Mouse (Mus musculus) erythroblast, embryonic 14.5 days (primary cell): ENCODE results near the gene Hist2h3c2. TPM values are rescaled to one million over a fixed set of nuclear protein-coding genes. Genes with fewer than 3 reads are reported as not detected.
"Not testable (repeated sequence)": the region's sequence is repeated elsewhere in the genome, so short reads cannot be mapped to it uniquely, and the experiment has no call there.

Experiments used
- H3K27me3 ChIP-seq: 2 replicates; pipeline ENCODE4 v1.6.1; 2012; ENCODE audit warnings: inconsistent platforms; ENCODE audit not compliant: control insufficient read depth
- H3K36me3 ChIP-seq: 2 replicates; pipeline ENCODE4 v1.6.1; 2012; ENCODE audit warnings: mild to moderate bottlenecking, inconsistent platforms; ENCODE audit not compliant: control insufficient read depth
- H3K4me1 ChIP-seq: 2 replicates; pipeline ENCODE4 v1.6.1; 2012; ENCODE audit warnings: inconsistent platforms; ENCODE audit not compliant: control insufficient read depth
- H3K4me3 ChIP-seq: replicated peaks from 2 replicates; pipeline ENCODE3; 2012; ENCODE audit warnings: moderate library complexity, mild to moderate bottlenecking, inconsistent platforms
- H3K9me3 ChIP-seq: 2 replicates; pipeline ENCODE4 v1.6.1; 2012; ENCODE audit warnings: low read length, inconsistent platforms, mixed read lengths; ENCODE audit not compliant: control insufficient read depth
- GATA1 ChIP-seq: IDR thresholded peaks from 2 replicates; pipeline ENCODE4 v1.6.1; 2012; ENCODE audit warnings: low read length, inconsistent platforms, mixed read lengths
- TAL1 ChIP-seq: IDR thresholded peaks from 3 replicates; pipeline ENCODE4 v1.6.1; 2012; ENCODE audit warnings: low read length, inconsistent platforms, mixed read lengths
- polyA plus RNA-seq: library from polyadenylated mRNA; stranded (reverse); fragments of >175 nt; gene quantifications from 2 replicates; pipeline ENCODE4 v1.2.3, GENCODE M21; 2012

The Hist2h3c2 gene
- polyA plus RNA-seq, 1 experiment: 33.9 TPM

DNA sequence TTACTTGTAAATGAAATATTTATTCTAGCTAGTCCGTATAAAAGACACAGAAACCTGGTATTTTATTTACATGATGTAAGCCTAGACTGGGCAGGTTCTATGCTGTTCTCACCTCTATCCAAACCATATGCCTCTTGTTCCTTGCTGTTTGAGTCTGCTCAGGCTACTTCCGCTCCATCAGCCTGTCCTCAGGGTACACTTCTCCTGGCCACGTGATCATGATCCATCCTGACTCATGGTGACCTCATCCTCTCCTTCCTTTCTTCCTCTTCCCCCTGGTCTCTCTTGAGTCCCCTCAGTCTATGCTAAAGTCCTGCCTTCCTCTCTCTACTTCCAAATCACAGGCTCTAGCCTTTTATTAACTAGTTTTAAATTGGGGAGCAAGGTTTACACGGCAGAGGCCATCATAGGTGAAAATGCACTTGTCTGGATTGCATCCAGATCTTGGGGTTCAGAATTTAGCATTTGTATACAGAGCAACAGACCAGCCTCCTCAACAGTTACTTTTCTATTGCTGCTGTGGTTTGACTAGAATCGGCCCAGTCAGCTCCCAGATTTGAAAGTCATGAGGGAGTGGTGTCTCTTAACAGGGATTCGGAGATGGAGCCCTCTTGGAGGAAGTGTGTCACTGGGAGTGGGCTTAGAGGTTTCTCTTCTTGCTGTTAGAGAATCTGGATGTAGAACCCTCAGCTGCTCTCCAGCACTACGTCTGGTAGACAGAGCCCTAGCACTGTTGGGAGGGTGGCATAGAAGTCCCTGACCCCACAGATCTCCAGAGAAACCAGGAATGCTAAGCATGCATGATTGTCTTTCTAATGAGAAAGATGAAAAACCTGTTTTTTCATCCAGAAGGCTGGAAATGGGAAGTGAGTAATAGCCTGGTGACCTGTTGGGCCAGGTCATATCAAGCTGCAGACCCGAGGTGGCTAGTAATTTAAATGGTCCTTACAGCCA is 12.0 kb downstream of the Hist2h3c2 start:
- Histone ChIP-seq H3K4me3 (no peak overlapping the region), H3K4me1 (peaks cover 67% of the 10 kb centered on the region)
- no peak for TF ChIP-seq GATA1
- TF ChIP-seq TAL1: no peak

DNA sequence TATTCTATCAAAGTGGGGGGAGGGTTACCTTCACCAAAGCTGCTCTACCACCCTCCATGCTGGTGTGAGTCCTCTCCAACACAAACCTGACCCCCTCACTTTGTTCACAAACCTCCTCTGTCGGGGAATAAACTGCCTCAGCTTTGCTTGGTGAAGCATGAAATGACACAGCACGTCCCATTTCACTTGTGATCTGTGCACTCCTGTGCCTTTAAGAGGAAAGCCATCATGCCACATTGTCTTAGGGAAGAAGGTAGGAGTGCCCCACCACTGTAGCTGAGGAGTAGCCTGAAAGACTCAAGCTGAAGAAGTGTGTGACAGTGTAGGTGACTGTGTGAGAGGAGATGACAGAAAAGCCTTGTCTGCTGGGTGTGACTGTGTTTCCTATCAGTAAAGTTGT is 13.5 kb downstream of the Hist2h3c2 start:
- Histone ChIP-seq H3K36me3 (peaks cover 49% of the 10 kb centered on the region), H3K4me3 (peak overlapping the region; percentile 81), H3K27me3 (no peaks in the 10 kb centered on the region), H3K4me1 (peaks cover 71% of the 10 kb centered on the region), H3K9me3 (no peaks in the 10 kb centered on the region)
- TF ChIP-seq TAL1: no peak
- TF ChIP-seq GATA1: no peak

More for the DNA sequence above, 12.0 kb downstream of the Hist2h3c2 start:
- Histone ChIP-seq H3K9me3 (no peaks in the 10 kb centered on the region), H3K36me3 (peaks cover 49% of the 10 kb centered on the region), H3K27me3 (no peaks in the 10 kb centered on the region)

GRCm38 (mm10) chr3:96222774-96223173 is 16.2 kb downstream of the Hist2h3c2 start:
- H3K4me1 ChIP-seq: peaks cover 82% of the 10 kb centered on the region

DNA sequence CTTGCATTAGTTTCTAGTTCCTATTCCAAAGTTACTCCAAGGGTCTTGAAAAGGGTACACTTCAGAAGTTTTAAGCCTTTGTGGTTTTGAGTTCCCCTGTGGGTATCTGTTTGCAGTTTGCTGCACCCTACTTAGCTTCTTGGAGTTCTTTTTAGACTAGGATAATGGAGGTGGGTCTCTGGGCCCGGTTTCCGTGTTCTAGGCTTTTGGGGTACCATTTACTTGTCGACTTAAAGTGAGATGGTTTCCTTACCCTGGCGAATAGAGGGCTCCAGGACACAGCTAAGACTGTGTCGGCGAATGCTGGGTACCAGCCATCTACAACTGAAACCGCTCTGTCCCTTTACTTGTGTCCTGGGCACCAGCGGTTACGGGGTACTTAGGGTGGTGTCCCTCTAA is 17.3 kb downstream of the Hist2h3c2 start:
- Histone ChIP-seq H3K4me1 (peaks cover 78% of the 10 kb centered on the region), H3K9me3 (no peaks in the 10 kb centered on the region), H3K27me3 (no peaks in the 10 kb centered on the region), H3K36me3 (peaks cover 32% of the 10 kb centered on the region), H3K4me3 (peak overlapping the region; percentile 81)
- TF ChIP-seq GATA1 (no peak), TAL1 (no peak)

More at GRCm38 (mm10) chr3:96222774-96223173, 16.2 kb downstream of the Hist2h3c2 start:
- TF ChIP-seq GATA1: no peak
- H3K27me3 ChIP-seq: no peaks in the 10 kb centered on the region
- peaks cover 41% of the 10 kb centered on the region for H3K36me3 ChIP-seq
- no peaks in the 10 kb centered on the region for H3K9me3 ChIP-seq
- peak overlapping the region; percentile 81 for H3K4me3 ChIP-seq

- Histone ChIP-seq H3K4me1 (peaks cover 74% of the 10 kb centered on the region), H3K9me3 (no peaks in the 10 kb centered on the region), H3K27me3 (no peaks in the 10 kb centered on the region), H3K36me3 (peaks cover 28% of the 10 kb centered on the region), H3K4me3 (peak within 1 kb of the TSS; percentile 83)
- TF ChIP-seq GATA1 (no peak), TAL1 (no peak)
Measured at GRCm38 (mm10) chr3:96220765-96221639, 17.9 kb downstream of the Hist2h3c2 start, which contains the start of the genes Hist2h2ac and Hist2h2be. Hist2h2ac (minus strand) TSS chr3:96220880. Hist2h2be (plus strand) TSS chr3:96221119.

GRCm38 (mm10) chr3:96220131-96220764 is 18.7 kb downstream of the Hist2h3c2 start:
- H3K27me3 ChIP-seq, H3K9me3 ChIP-seq: not testable (repeated sequence)
- Histone ChIP-seq H3K36me3 (peaks cover 22% of the 10 kb centered on the region), H3K4me1 (peaks cover 71% of the 10 kb centered on the region), H3K4me3 (peak overlapping the region; percentile 83)

DNA sequence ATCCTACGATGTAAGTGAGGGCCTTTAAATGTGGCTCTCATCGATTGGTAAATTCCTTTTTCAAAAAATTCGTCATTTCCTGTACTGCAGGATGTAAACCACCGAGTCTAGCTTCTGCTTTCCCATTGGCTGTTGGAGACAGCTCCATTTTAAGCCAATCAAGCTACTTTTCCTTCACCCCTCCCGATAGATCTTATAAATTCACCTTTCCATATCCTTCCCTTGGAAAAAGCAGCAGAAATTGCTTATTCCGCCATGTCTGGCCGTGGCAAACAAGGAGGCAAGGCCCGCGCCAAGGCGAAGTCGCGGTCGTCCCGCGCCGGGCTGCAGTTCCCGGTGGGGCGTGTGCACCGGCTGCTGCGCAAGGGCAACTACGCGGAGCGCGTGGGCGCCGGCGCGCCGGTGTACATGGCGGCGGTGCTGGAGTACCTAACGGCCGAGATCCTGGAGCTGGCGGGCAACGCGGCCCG is 19.2 kb downstream of the Hist2h3c2 start, which contains the start of the genes Bola1 and Hist2h2ab:
Bola1 (minus strand) TSS at position 49 of the 470 bp plus-strand sequence.
Hist2h2ab (plus strand) TSS at position 205 of the 470 bp plus-strand sequence.
- Histone ChIP-seq H3K36me3 (peaks cover 16% of the 10 kb centered on the region), H3K27me3 (no peaks in the 10 kb centered on the region), H3K4me1 (peaks cover 66% of the 10 kb centered on the region), H3K4me3 (peak within 1 kb of the TSS; percentile 83), H3K9me3 (no peaks in the 10 kb centered on the region)
- TF ChIP-seq GATA1: no peak

DNA sequence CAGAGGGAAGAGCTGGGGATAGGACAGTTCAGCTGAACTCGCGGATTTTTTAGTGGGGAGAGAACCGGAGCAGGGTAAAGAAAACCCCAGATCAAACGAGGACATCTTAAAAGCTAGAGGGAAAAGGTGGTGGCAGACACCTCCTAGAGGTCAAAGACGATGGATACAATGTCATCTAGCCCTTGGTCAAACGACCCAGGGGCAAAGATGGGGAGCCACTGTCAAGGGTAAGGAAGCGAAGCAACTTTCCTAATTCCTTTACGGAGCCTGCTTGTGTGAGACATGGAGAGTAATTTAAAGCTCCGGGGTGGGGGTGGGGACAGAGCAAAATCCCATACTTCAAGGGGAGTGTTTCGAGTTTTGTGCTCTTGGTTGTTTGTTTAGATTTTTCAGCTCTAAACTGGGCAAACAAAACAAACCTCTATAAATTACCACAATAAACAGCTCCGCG is 19.7 kb downstream of the Hist2h3c2 start:
- H3K9me3 ChIP-seq: no peaks in the 10 kb centered on the region
- no peak for TF ChIP-seq TAL1
- TF ChIP-seq GATA1: no peak
- H3K4me3 ChIP-seq: peak overlapping the region; percentile 83
- peaks cover under 1% of the 10 kb centered on the region; the same call in 1 of the 2 replicates for H3K27me3 ChIP-seq
- peaks cover 11% of the 10 kb centered on the region for H3K36me3 ChIP-seq
- peaks cover 61% of the 10 kb centered on the region for H3K4me1 ChIP-seq
